Mouse (Mus musculus) right cerebral cortex, adult 2 months (tissue): ENCODE measurements around the gene Dnah8.

Experiments
- DNase-seq, 2 experiments: peaks; one replicate each; pipeline ENCODE4 v3.0.0; 2021 to 2022; ENCODE audit warnings: low spot score in 2 of 2

Gene Dnah8

GRCm38 (mm10) chr17:30750269-30750668 is 126.1 kb downstream of the Dnah8 start:
- no peak for DNase-seq

GRCm38 (mm10) chr17:30752370-30752818 is 128.2 kb downstream of the Dnah8 start:
- peak; percentile 49 to 62 for DNase-seq

GRCm38 (mm10) chr17:30753201-30753600 is 129.0 kb downstream of the Dnah8 start:
- no peak for DNase-seq

- no peak for DNase-seq
These were observed 132.6 kb downstream of the Dnah8 start for GRCm38 (mm10) chr17:30756771-30757170.

- DNase-seq: no peak
These were observed 136.2 kb downstream of the Dnah8 start for GRCm38 (mm10) chr17:30760307-30760706.

- DNase-seq: no peak
These were observed 140.1 kb downstream of the Dnah8 start for GRCm38 (mm10) chr17:30764276-30764675.

GRCm38 (mm10) chr17:30774416-30774815 is 150.3 kb downstream of the Dnah8 start:
- DNase-seq: no peak

- no peak for DNase-seq
These were observed 150.9 kb downstream of the Dnah8 start for GRCm38 (mm10) chr17:30775096-30775495.

- no peak for DNase-seq
These were observed 156.9 kb downstream of the Dnah8 start for GRCm38 (mm10) chr17:30781046-30781445.

- DNase-seq: no peak
These were observed 158.1 kb downstream of the Dnah8 start for GRCm38 (mm10) chr17:30782286-30782685.

- DNase-seq: no peak
These were observed 164.2 kb downstream of the Dnah8 start for GRCm38 (mm10) chr17:30788361-30788760.

- DNase-seq: no peak
These were observed 166.7 kb downstream of the Dnah8 start for GRCm38 (mm10) chr17:30790816-30791215.

GRCm38 (mm10) chr17:30792396-30792795 is 168.2 kb downstream of the Dnah8 start:
- no peak for DNase-seq

GRCm38 (mm10) chr17:30796616-30797015 is 172.5 kb downstream of the Dnah8 start:
- no peak for DNase-seq

- DNase-seq: no peak
These were observed 176.3 kb downstream of the Dnah8 start for GRCm38 (mm10) chr17:30800261-30800985.

GRCm38 (mm10) chr17:30803668-30804067 is 179.5 kb downstream of the Dnah8 start:
- no peak for DNase-seq

- DNase-seq: no peak
These were observed 180.8 kb downstream of the Dnah8 start for GRCm38 (mm10) chr17:30804955-30805354.

GRCm38 (mm10) chr17:30805511-30806059 is 181.4 kb downstream of the Dnah8 start:
- no peak for DNase-seq

- no peak for DNase-seq
These were observed 184.9 kb downstream of the Dnah8 start for GRCm38 (mm10) chr17:30808866-30809660.

GRCm38 (mm10) chr17:30809926-30810660 is 185.9 kb downstream of the Dnah8 start:
- no peak for DNase-seq

- no peak for DNase-seq
These were observed 194.4 kb downstream of the Dnah8 start for GRCm38 (mm10) chr17:30818543-30818942.

- no peak for DNase-seq
These were observed 195.0 kb downstream of the Dnah8 start for GRCm38 (mm10) chr17:30819134-30819533.
